Mouse (Mus musculus) small intestine, adult 2 months (tissue): ENCODE data around the gene Nptn. TPM values are rescaled to one million over a fixed set of nuclear protein-coding genes. Genes with fewer than 3 reads are reported as not detected.

Experiments
- H3K27ac ChIP-seq: fragments of 200-500 bp; 2 replicates; pipeline ENCODE4 v1.5.1; 2012; ENCODE audit warnings: low read depth, low read length, control low read depth, inconsistent platforms; ENCODE audit not compliant: insufficient read depth
- H3K27me3 ChIP-seq: fragments of 200-500 bp; 2 replicates; pipeline ENCODE4 v1.6.1; 2012; ENCODE audit warnings: mild to moderate bottlenecking, moderate library complexity, low read length, inconsistent platforms; ENCODE audit not compliant: control insufficient read depth, insufficient read depth
- H3K36me3 ChIP-seq: fragments of 200-500 bp; 2 replicates; pipeline ENCODE4 v1.6.1; 2012; ENCODE audit warnings: mild to moderate bottlenecking, low read length, control low read depth, inconsistent platforms; ENCODE audit not compliant: control insufficient read depth, insufficient read depth
- H3K4me1 ChIP-seq: fragments of 200-500 bp; 2 replicates; pipeline ENCODE4 v1.6.1; 2012; ENCODE audit warnings: low read length, inconsistent platforms, mixed read lengths; ENCODE audit not compliant: control insufficient read depth, insufficient read depth, insufficient read length
- H3K4me3 ChIP-seq: fragments of 200-500 bp; 2 replicates; pipeline ENCODE4 v1.5.1; 2012; ENCODE audit warnings: low read depth, mild to moderate bottlenecking, control low read depth, inconsistent platforms, low read length, moderate library complexity
- CTCF ChIP-seq: fragments of 200-500 bp; IDR thresholded peaks from 2 replicates; pipeline ENCODE4 v1.5.1; 2012; ENCODE audit warnings: low read depth, mild to moderate bottlenecking, control low read depth, inconsistent platforms, low read length, moderate library complexity, mixed read lengths; ENCODE audit not compliant: insufficient replicate concordance, insufficient read length; ENCODE audit errors: extremely low read depth
- POLR2A ChIP-seq: fragments of 200-500 bp; IDR thresholded peaks from 2 replicates; pipeline ENCODE4 v1.6.1; 2012; ENCODE audit warnings: low read depth, mild to moderate bottlenecking, control low read depth, inconsistent platforms, low read length, moderate library complexity
- WGBS: fragments of 180-500 bp; shearing (Covaris S2); methylation state at CpG from one replicate; pipeline ENCODE4 v1.1.7; 2018; 5-methylcytosine and 5-hydroxymethylcytosine counted together
- polyA plus RNA-seq: library from polyadenylated mRNA; depleted of rRNA; stranded (reverse); fragments of >200 nt; gene quantifications from 2 replicates; pipeline ENCODE4 v1.2.3, GENCODE M21; 2012

Nptn gene
- polyA plus RNA-seq, 1 experiment = 317 TPM

DNA sequence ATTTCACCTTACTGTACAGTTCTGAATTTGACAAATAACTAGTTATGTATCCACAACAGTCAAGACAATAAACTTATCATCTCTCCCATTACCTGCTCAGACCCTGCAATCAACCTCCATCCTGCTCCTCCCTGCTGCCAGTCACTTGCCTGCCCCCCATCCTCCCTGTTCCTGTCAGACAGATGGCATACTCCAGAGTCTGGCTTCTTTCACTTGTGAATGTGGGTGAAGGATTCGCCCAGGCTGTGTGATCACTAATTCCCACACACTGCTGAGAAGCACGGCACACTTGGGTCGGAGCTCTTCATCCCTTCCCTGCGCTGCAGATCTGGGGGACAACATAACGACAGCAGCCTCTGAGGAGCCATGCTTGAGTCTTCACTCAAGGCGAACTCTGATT is 100.1 kb downstream of the Nptn start:
- Histone ChIP-seq H3K27me3 (no peaks in the 10 kb centered on the region), H3K36me3 (no peaks in the 10 kb centered on the region), H3K4me1 (no peaks in the 10 kb centered on the region), H3K27ac (no peak overlapping the region), H3K4me3 (no peak overlapping the region)
- TF ChIP-seq CTCF = no peak
- TF ChIP-seq POLR2A = no peak
- 60% methylated on average over 6 of the region's 6 CpGs for WGBS

DNA sequence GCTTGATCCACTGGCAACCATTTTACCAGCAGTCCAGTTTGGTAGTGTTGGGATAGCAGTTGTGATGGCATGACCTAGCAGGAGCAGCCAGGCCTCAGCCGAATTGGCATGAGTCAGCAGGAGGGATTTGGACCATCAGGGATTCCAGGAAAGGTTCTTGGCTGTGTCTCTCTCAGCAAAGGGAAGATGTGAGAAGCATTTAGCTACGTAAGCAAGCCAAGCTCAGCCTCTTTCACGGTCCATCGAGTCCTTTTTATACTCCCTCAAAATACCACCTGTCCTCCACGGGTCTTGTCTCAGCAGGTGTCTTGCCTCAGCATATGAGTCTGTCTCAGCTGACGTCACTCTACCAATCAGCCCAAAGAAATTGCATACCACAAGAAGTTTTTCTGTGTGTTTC is 101.3 kb downstream of the Nptn start:
- no peak overlapping the region for H3K27ac ChIP-seq
- H3K36me3 ChIP-seq = no peaks in the 10 kb centered on the region
- WGBS = 72% methylated on average over 6 of the region's 6 CpGs
- no peak overlapping the region for H3K4me3 ChIP-seq
- TF ChIP-seq POLR2A = no peak
- no peak for TF ChIP-seq CTCF
- H3K27me3 ChIP-seq = no peaks in the 10 kb centered on the region
- H3K4me1 ChIP-seq = no peaks in the 10 kb centered on the region

DNA sequence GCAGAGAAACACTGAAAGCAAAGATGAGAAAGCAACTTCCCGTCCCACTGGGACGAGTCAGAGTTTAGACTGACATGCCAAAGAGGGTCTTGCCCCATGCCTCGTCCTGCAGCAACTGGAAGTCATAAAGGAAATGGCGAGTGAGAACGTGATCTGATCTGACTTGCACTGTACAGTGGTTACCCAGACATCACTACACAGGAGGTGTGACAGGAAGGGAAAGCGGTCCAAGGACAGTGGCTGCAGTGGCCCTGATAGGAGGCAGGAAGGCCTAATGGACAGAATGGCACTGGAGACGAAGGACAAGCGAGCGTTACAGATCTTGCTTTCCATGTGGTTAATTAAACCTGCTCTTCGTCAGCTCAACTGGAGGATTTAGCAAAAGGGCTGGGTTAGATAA is 103.2 kb downstream of the Nptn start:
- Histone ChIP-seq H3K27ac (no peak overlapping the region), H3K27me3 (no peaks in the 10 kb centered on the region), H3K36me3 (no peaks in the 10 kb centered on the region), H3K4me1 (no peaks in the 10 kb centered on the region), H3K4me3 (no peak overlapping the region)
- TF ChIP-seq CTCF (no peak), POLR2A (no peak)
- 83% methylated on average over 10 of the region's 10 CpGs for WGBS

DNA sequence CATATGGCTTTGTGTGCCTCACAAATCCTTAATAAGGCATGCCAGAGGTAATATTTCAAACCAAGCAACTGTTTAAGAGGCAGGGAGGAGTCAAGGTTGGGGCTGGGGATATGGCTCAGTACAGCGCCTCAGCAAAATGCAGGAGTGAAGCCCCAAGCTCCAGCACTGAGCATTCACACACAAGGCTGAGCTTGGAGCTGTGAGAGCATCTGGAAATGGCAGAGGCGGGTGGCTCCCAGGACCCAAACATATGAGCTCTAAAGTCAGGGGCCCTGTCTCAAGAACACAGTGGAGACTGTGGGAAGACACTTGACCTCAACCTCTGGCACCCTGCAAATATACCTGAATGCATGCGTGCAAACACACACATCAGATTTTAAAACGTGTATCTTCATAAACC is 106.0 kb downstream of the Nptn start:
- 83% methylated on average over 4 of the region's 4 CpGs for WGBS
- Histone ChIP-seq H3K4me3 (no peak overlapping the region), H3K27me3 (no peaks in the 10 kb centered on the region), H3K27ac (no peak overlapping the region), H3K4me1 (peaks cover 3% of the 10 kb centered on the region; the same call in 1 of the 2 replicates), H3K36me3 (no peaks in the 10 kb centered on the region)
- TF ChIP-seq POLR2A (no peak), CTCF (no peak)

DNA sequence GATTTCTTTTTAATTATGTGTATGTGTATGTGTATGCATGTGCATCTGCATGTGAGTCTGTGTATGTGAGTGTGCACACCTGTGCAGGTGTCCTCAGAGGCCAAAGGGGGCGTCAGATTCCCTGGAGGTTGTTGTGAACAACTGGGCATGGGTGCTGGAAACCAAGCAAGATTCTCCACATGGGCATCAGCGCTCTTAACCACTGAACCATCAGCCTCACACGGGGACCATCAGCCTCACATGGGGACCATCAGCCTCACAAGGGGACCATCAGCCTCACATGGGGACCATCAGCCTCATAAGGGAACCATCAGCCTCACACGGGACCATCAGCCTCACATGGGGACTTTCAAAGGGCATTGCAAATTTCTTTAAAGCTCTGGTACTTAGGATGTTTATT is 108.7 kb downstream of the Nptn start:
- TF ChIP-seq CTCF (no peak), POLR2A (no peak)
- peaks cover 3% of the 10 kb centered on the region; the same call in 1 of the 2 replicates for H3K4me1 ChIP-seq
- H3K27ac ChIP-seq = no peak overlapping the region
- no peaks in the 10 kb centered on the region for H3K27me3 ChIP-seq
- no peaks in the 10 kb centered on the region for H3K36me3 ChIP-seq
- H3K4me3 ChIP-seq = no peak overlapping the region
- WGBS = 73% methylated on average over 4 of the region's 4 CpGs

DNA sequence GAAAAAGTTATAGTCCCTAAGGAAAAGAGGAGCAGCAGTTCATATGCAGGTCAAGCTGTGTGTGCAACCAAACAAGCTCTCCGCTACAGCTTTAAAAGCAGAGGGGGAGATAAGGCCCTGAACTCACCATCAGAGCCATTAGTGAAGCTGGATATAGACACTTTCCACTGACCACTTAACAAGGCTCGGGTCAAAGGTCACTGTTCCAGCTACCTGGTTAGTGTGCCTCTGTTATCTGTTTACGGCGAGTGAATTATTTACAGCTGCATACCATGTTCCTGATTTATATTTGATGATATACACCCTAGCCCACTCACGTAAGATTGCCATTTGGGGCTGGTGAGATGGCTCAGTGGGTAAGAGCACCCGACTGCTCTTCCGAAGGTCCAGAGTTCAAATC is 109.4 kb downstream of the Nptn start:
- peaks cover 3% of the 10 kb centered on the region; the same call in 1 of the 2 replicates for H3K4me1 ChIP-seq
- H3K27ac ChIP-seq = no peak overlapping the region
- no peaks in the 10 kb centered on the region for H3K36me3 ChIP-seq
- no peak for TF ChIP-seq CTCF
- no peaks in the 10 kb centered on the region for H3K27me3 ChIP-seq
- no peak overlapping the region for H3K4me3 ChIP-seq
- 42% methylated on average over 7 of the region's 7 CpGs for WGBS

DNA sequence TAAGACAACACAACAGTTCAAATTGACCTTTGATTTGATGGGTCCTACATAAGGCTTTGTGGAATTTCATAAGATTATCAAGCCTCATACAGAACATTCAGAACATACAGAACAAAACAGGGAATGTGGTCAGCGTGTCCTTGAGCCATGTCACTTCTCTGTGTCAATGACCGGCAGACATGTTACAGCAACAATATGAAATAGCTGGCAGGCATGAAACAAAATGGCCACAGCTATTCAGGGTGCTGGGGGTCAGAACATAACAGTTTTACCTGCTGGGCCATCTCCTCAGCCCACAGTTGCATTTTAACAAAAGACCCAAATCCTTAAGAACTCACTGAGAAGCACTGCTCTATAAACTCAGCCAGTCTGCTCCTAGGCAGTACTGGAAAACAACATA is 116.4 kb downstream of the Nptn start:
- Histone ChIP-seq H3K4me3 (no peak overlapping the region), H3K27me3 (no peaks in the 10 kb centered on the region), H3K4me1 (no peaks in the 10 kb centered on the region), H3K36me3 (no peaks in the 10 kb centered on the region), H3K27ac (no peak overlapping the region)
- 87% methylated on average over 2 of the region's 2 CpGs for WGBS
- no peak for TF ChIP-seq CTCF
- no peak for TF ChIP-seq POLR2A

DNA sequence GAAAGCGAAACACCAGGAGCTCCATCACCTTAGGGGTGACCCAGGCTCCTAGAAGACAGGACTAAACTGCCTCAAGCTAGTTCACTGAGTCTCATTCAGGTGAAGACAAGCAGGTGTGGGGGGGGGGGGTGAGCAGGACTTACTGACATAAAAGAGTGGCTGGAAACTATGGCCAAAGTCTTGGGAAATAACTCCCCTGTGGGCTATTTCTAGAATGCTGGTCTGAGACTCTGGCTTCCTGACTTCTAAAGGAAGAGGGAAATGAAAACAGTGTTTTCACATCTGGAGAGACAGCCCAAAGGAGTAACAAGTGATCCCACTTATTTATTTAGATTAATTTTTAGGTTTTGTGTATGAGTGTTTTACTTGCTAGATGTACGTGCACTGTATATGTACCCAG is 119.7 kb downstream of the Nptn start:
- Histone ChIP-seq H3K4me3 (no peak overlapping the region), H3K4me1 (no peaks in the 10 kb centered on the region), H3K27me3 (no peaks in the 10 kb centered on the region), H3K36me3 (no peaks in the 10 kb centered on the region), H3K27ac (no peak overlapping the region)
- no peak for TF ChIP-seq CTCF
- TF ChIP-seq POLR2A = no peak
- WGBS = 76% methylated on average over 2 of the region's 2 CpGs
